Mouse (Mus musculus): ENCODE data around the gene Ppp1r26.

- TF ChIP-seq MEF2A (IDR thresholded peaks at IDR 0.05; ENCODE audit: extremely low read depth, insufficient replicate concordance, low read depth, low read length, poor library complexity, severe bottlenecking) (no peak), CTCF (IDR thresholded peaks at IDR 0.05 in 2 of 3, conservative IDR thresholded peaks at IDR 0.05 in 1 of 3; ENCODE audit: control insufficient read depth in 1 of 3, insufficient read depth in 1 of 3, low read depth in 2 of 3, low read length in 3 of 3, poor library complexity in 1 of 3, severe bottlenecking in 1 of 3) (peak; percentile 66 to 93 (median 90)), MAZ (IDR thresholded peaks at IDR 0.05; ENCODE audit: low read depth, low read length) (no peak)
These were observed 28.6 kb upstream of the Ppp1r26 start for GRCm38 (mm10) chr2:28418034-28418433.

Data from MEL (cell line).